Mouse (Mus musculus) kidney, embryonic 15.5 days (tissue): Measurements from ENCODE around the gene Acat2. TPM values are rescaled to one million over a fixed set of nuclear protein-coding genes. Genes with fewer than 3 reads are reported as not detected.
"Not testable (repeated sequence)": the region's sequence is repeated elsewhere in the genome, so short reads cannot be mapped to it uniquely, and the experiment has no call there.

Experiments
- ATAC-seq: fragments of 200-750 bp; cut with Nextera tagmentation; replicated peaks from 2 replicates; pipeline ENCODE4 v1.8.0; 2017; ENCODE audit warnings: moderate TSS enrichment; ENCODE audit not compliant: low FRiP score
- H3K27ac ChIP-seq: fragments of 300-500 bp; sonication (generic); 2 replicates; pipeline ENCODE4 v1.5.1; 2015; ENCODE audit warnings: mild to moderate bottlenecking, inconsistent platforms
- H3K27me3 ChIP-seq: fragments of 300-500 bp; sonication (generic); 2 replicates; pipeline ENCODE4 v1.6.1; 2015; ENCODE audit warnings: inconsistent platforms
- H3K36me3 ChIP-seq: fragments of 300-500 bp; sonication (generic); 2 replicates; pipeline ENCODE4 v1.6.1; 2015; ENCODE audit warnings: inconsistent platforms
- H3K4me1 ChIP-seq: fragments of 300-500 bp; sonication (generic); 2 replicates; pipeline ENCODE4 v1.6.1; 2015; ENCODE audit warnings: inconsistent platforms
- H3K4me2 ChIP-seq: fragments of 300-500 bp; sonication (generic); 2 replicates; pipeline ENCODE4 v1.6.1; 2015; ENCODE audit warnings: moderate library complexity, mild to moderate bottlenecking, inconsistent platforms
- H3K4me3 ChIP-seq: fragments of 300-500 bp; sonication (generic); replicated peaks from 2 replicates; pipeline ENCODE4 v1.5.1; 2015; ENCODE audit warnings: mild to moderate bottlenecking, inconsistent platforms
- H3K9ac ChIP-seq: fragments of 300-500 bp; sonication (generic); 2 replicates; pipeline ENCODE4 v1.6.1; 2015; ENCODE audit warnings: mild to moderate bottlenecking, inconsistent platforms
- H3K9me3 ChIP-seq: fragments of 300-500 bp; sonication (generic); replicated peaks from 2 replicates; pipeline ENCODE4 v1.6.1; 2016; ENCODE audit warnings: inconsistent platforms
- WGBS: fragments of 180-500 bp; shearing (Covaris S2); methylation state at CpG from one replicate; pipeline ENCODE4 v1.1.7; 2015; ENCODE audit warnings: mixed read lengths; 5-methylcytosine and 5-hydroxymethylcytosine counted together
- polyA plus RNA-seq: library from polyadenylated mRNA; unstranded; fragments of >200 nt; fragmentation: Nextera tagmentation; extraction: Ambion mirVana; gene quantifications from 2 replicates; pipeline ENCODE4 v1.2.1, GENCODE M21; 2015

Acat2 gene
- polyA plus RNA-seq, 1 experiment from 2014 or later: 145 TPM

GRCm38 (mm10) chr17:12992470-12992991, 32.0 kb upstream of the Acat2 start:
- H3K4me1 ChIP-seq: peaks cover 15% of the 10 kb centered on the region
- H3K9me3 ChIP-seq: no peaks in the 10 kb centered on the region
- H3K27ac ChIP-seq: peak overlapping the region; percentile 99
- WGBS: under 1% methylated on average over 51 of the region's 51 CpGs
- H3K9ac ChIP-seq: peak overlapping the region; percentile 100
- no peaks in the 10 kb centered on the region for H3K27me3 ChIP-seq
- peak overlapping the region; percentile 93 for H3K4me3 ChIP-seq
- H3K4me2 ChIP-seq: peak overlapping the region; percentile 76
- H3K36me3 ChIP-seq: peaks cover 13% of the 10 kb centered on the region
- ATAC-seq: peak; percentile 93

GRCm38 (mm10) chr17:12991635-12992358, 31.2 kb upstream of the Acat2 start:
- H3K27me3 ChIP-seq: no peaks in the 10 kb centered on the region
- H3K4me1 ChIP-seq: peaks cover 15% of the 10 kb centered on the region
- H3K9ac ChIP-seq: peak overlapping the region; percentile 100
- H3K9me3 ChIP-seq: no peaks in the 10 kb centered on the region
- peak; percentile 96 for ATAC-seq
- peak overlapping the region; percentile 76 for H3K4me2 ChIP-seq
- under 1% methylated on average over 80 of the region's 84 CpGs for WGBS
- H3K27ac ChIP-seq: peak overlapping the region; percentile 99
- H3K4me3 ChIP-seq: peak overlapping the region; percentile 93
- H3K36me3 ChIP-seq: peaks cover 13% of the 10 kb centered on the region

DNA sequence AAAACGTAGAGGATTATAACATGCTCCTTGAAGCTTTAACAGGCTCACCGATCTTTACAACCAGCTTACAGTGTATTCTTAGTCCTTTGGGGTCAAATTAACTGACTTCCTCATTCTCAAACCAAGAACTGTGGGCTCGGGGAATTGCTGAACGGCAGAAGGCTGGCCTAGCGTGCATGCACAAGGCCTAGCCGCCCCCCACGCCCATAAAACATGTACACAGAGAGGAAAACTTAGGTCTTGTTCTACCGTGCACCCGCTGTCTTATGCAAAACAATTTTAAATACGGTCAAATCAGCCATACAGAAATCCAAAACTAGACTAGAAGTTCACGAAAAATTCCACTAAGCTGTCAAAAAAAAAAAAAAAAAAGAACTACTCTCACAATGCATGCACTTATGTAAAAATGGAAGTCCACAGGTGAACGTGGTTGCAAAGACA, 30.7 kb upstream of the Acat2 start:
- H3K4me3 ChIP-seq: peak overlapping the region; percentile 93
- H3K4me1 ChIP-seq: peaks cover 15% of the 10 kb centered on the region
- no peaks in the 10 kb centered on the region for H3K27me3 ChIP-seq
- no peak for ATAC-seq
- H3K27ac ChIP-seq: peak overlapping the region; percentile 99
- H3K9ac ChIP-seq: peak overlapping the region; percentile 100
- no peaks in the 10 kb centered on the region for H3K9me3 ChIP-seq
- 2% methylated on average over 12 of the region's 12 CpGs for WGBS
- peaks cover 13% of the 10 kb centered on the region for H3K36me3 ChIP-seq
- peak overlapping the region; percentile 66 for H3K4me2 ChIP-seq

DNA sequence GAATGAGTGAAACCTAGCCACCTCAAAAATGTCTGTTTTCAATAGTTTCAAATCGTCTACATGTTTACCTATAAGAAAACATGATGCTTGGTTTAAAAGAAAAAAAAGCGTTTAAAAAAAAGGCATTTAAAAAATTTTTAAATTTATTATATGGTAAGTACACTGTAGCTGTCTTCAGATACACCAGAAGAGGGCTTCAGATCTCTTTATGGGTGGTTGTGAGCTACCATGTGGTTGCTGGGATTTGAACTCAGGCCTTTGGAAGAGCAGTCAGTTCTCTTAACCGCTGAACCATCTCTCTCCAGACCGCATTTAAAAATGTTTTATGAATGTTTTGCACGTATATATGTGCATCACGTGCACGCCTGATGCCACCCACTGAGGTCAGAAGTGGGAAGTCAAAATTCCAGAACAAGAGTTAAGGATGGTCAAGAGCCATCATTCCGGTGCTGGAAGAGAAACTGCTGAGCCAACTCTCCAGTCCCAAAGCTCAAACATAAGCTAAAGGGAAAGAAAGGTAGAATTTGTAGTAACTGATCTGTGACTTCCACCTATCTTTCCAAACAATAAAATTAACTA, 30.1 kb upstream of the Acat2 start:
- Histone ChIP-seq H3K27me3 (no peaks in the 10 kb centered on the region), H3K9me3 (no peaks in the 10 kb centered on the region), H3K27ac (peak overlapping the region; percentile 99), H3K36me3 (peaks cover 17% of the 10 kb centered on the region), H3K4me2 (peak overlapping the region; percentile 66), H3K4me1 (peaks cover 15% of the 10 kb centered on the region), H3K4me3 (peak overlapping the region; percentile 93), H3K9ac (peak overlapping the region; percentile 100)
- ATAC-seq: no peak
- WGBS: 50% methylated on average over 8 of the region's 8 CpGs

DNA sequence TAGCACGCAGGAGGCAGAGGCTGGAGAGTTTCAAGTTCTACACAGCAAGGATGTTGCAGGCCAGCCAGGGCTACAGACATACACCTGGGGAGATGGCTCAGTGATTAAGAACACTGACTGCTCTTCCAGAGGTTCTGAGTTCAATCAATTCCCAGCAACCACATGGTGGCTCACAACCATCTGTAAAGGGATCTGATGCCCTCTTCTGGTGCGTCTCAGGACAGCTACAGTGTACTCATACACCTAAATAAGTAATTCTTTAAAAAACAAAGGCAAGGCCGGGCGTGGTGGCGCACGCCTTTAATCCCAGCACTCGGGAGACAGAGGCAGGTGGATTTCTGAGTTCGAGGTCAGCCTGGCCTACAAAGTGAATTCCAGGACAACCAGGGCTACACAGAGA, 27.5 kb upstream of the Acat2 start:
- Histone ChIP-seq H3K4me1 (peaks cover 15% of the 10 kb centered on the region), H3K36me3 (peaks cover 40% of the 10 kb centered on the region)
- H3K9me3 ChIP-seq, H3K9ac ChIP-seq, H3K27ac ChIP-seq, H3K4me2 ChIP-seq, ATAC-seq, H3K27me3 ChIP-seq, H3K4me3 ChIP-seq: not testable (repeated sequence)
- 95% methylated on average over 8 of the region's 8 CpGs for WGBS

DNA sequence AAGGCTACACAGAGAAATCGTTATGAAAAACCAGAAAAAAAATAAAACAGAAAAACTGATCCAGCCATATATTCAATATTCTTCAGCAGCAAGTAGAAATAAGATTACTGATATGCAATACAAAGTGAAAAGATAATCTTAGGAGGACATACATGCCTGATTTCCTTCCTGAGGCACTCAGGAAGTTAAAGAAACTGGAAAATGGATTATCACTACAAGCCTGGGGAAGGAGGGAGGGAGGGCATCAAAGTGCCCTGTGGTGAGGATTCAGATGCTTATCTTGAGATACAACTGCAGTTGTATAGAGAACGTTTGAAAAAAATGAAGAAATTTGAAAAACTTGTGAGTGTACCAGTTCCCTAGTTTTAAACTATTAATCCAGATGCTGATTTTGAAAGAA, 23.4 kb upstream of the Acat2 start:
- Histone ChIP-seq H3K4me1 (peaks cover 2% of the 10 kb centered on the region; the same call in 1 of the 2 replicates), H3K9ac (no peak overlapping the region), H3K36me3 (peaks cover 75% of the 10 kb centered on the region), H3K4me2 (no peak overlapping the region), H3K27ac (no peak overlapping the region), H3K9me3 (no peaks in the 10 kb centered on the region), H3K4me3 (no peak overlapping the region), H3K27me3 (no peaks in the 10 kb centered on the region)
- ATAC-seq: no peak
- 79% methylated on average over 2 of the region's 2 CpGs for WGBS

- H3K9me3 ChIP-seq: no peaks in the 10 kb centered on the region
- no peak overlapping the region for H3K4me2 ChIP-seq
- peaks cover 80% of the 10 kb centered on the region for H3K36me3 ChIP-seq
- H3K27ac ChIP-seq: no peak overlapping the region
- 96% methylated on average over 1 of the region's 1 CpGs for WGBS
- no peak for ATAC-seq
- no peak overlapping the region for H3K4me3 ChIP-seq
- H3K27me3 ChIP-seq: no peaks in the 10 kb centered on the region
- H3K9ac ChIP-seq: no peak overlapping the region
- no peaks in the 10 kb centered on the region for H3K4me1 ChIP-seq
Observed at GRCm38 (mm10) chr17:12978546-12978945, 18.0 kb upstream of the Acat2 start.

DNA sequence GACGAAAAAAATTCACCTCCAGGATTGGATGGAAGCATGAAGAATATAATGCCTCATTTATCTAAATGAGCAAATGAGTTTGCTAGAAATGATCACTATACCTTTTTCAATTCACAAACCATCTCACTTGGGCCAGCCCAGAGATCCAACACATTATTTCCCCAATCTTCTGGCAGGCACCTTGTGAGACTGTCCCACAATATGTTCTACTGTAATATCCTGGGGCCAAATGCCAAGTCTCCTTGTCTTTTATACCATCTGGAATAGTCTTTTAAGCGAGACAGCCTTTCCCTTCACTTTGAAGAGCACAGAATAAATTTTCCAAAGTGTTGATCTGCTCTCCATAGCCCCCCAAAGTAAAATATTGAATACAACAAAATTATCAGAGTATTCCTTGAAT, 13.3 kb upstream of the Acat2 start:
- ATAC-seq: no peak
- H3K27ac ChIP-seq: no peak overlapping the region
- H3K4me2 ChIP-seq: no peak overlapping the region
- H3K9ac ChIP-seq: no peak overlapping the region
- peaks cover 71% of the 10 kb centered on the region for H3K36me3 ChIP-seq
- H3K9me3 ChIP-seq: no peaks in the 10 kb centered on the region
- H3K4me3 ChIP-seq: no peak overlapping the region
- no peaks in the 10 kb centered on the region for H3K4me1 ChIP-seq
- 83% methylated on average over 2 of the region's 2 CpGs for WGBS
- H3K27me3 ChIP-seq: no peaks in the 10 kb centered on the region

DNA sequence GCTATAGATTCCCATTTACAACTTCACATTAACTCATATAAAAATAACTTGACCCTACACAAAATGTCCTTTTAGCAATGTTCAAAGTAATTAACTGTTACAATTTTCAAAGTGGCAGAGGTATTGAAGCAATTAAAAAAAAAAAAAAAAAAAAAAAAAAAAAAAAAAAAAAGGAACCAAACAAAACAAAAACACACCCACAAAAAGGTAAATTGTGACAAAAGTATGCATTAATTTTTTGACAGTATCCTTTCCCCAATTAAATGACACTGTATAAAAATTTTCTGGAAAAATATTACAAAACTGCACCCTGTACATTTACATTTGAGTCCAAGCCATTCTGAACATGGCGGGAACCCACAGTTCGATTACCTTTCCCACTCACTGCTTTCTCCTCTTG, 6.6 kb upstream of the Acat2 start:
- H3K4me1 ChIP-seq: no peaks in the 10 kb centered on the region
- no peak for ATAC-seq
- no peak overlapping the region for H3K27ac ChIP-seq
- no peaks in the 10 kb centered on the region for H3K27me3 ChIP-seq
- 89% methylated on average over 2 of the region's 2 CpGs for whole genome bisulfite sequencing
- H3K9ac ChIP-seq: no peak overlapping the region
- H3K4me3 ChIP-seq: no peak overlapping the region
- H3K9me3 ChIP-seq: no peaks in the 10 kb centered on the region
- peaks cover 58% of the 10 kb centered on the region for H3K36me3 ChIP-seq
- H3K4me2 ChIP-seq: no peak overlapping the region

- WGBS: 71% methylated on average over 3 of the region's 3 CpGs
- Histone ChIP-seq H3K27me3 (no peaks in the 10 kb centered on the region), H3K4me2 (no peak overlapping the region), H3K9ac (no peak overlapping the region), H3K36me3 (peaks cover 38% of the 10 kb centered on the region), H3K4me3 (no peak overlapping the region), H3K27ac (no peak overlapping the region), H3K4me1 (peaks cover 7% of the 10 kb centered on the region), H3K9me3 (no peaks in the 10 kb centered on the region)
- no peak for ATAC-seq
Observed at GRCm38 (mm10) chr17:12963476-12963875, 2.9 kb upstream of the Acat2 start.

GRCm38 (mm10) chr17:12959377-12959776, 1.2 kb downstream of the Acat2 start:
- 40% methylated on average over 1 of the region's 2 CpGs for WGBS
- not testable (repeated sequence) for H3K9ac ChIP-seq, H3K27ac ChIP-seq, H3K9me3 ChIP-seq, H3K4me1 ChIP-seq, H3K27me3 ChIP-seq, ATAC-seq, H3K4me3 ChIP-seq
- Histone ChIP-seq H3K36me3 (peaks cover 23% of the 10 kb centered on the region), H3K4me2 (peak overlapping the region; percentile 41)

DNA sequence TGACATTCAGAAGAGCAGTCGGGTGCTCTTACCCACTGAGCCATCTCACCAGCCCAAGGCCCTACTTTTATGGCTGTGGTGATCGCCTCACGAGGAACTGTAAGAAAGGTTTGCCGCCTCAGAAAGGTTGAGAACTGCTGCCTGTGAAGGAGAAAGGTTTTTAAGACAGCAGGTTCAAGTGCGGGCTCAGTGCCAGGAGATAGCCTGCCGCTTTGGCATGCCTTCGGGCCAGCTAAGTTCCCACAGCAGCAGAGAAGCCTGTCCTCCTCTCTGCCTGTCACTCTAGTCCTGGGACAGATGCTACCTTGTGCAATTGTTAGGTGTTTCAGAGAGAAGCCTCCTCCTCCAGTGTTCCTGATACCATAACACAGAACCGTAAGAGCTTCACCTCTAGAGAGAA, 3.9 kb downstream of the Acat2 start:
- Histone ChIP-seq H3K36me3 (peaks cover 40% of the 10 kb centered on the region), H3K9me3 (no peaks in the 10 kb centered on the region), H3K27ac (no peak overlapping the region), H3K4me2 (no peak overlapping the region), H3K27me3 (no peaks in the 10 kb centered on the region), H3K9ac (no peak overlapping the region), H3K4me3 (no peak overlapping the region), H3K4me1 (peaks cover 7% of the 10 kb centered on the region)
- 92% methylated on average over 8 of the region's 8 CpGs for WGBS
- no peak for ATAC-seq
